In the genomic region with DNA sequence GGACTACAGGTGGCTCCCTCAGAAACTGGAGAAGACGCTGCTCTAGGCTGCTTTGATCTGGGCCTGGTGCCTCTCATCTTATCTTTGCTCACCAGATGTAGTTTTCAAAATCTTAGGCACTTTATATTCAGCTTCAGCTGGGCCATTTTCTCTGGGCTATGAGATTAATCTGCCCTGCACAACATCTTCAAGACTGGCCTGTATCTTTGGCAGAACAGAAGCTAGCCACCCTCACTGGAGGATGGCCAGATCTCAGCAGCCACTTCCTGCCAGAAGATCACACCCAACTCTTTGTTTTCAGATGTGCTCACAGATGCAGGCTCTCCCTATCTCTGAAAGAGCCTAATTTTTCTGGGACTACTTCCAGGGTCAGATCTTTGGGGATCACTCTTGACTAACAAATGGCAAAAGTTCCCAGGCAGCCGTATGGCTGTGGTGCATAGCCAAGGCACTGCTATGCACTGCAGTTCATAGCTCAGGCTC, we compare ENCODE assay signal across 9 mouse cellular contexts.
DNase-seq lines count a peak whose midpoint lies in the region; ATAC-seq and TF ChIP-seq lines count a peak whose summit lies in the region.
"Had no signal": no experiment of that assay in that cellular context is flagged by ENCODE, and none has a peak within 500 bp of the region (broad histone marks: within the 10 kb centered on the region; RNA-seq: fewer than 3 reads in every experiment).

No protein-coding gene starts in this region.

- no peak for DNase-seq in stomach, postnatal 0 days (ENCODE audit: low spot score)
- peak; percentile 40 to 56 for DNase-seq in gastrocnemius, adult 8-10 months (ENCODE audit: low spot score in 2 of 2)
- peak; percentile 47 for DNase-seq in liver, adult 2 months (ENCODE audit: extremely low read depth, low read depth, low spot score)
- DNase-seq in cerebellum, adult 18-20 months: no peak
- DNase-seq: cerebellum, postnatal 36 days had no signal

- no peaks in the 10 kb centered on the region for H3K79me2 ChIP-seq in liver, adult 2 months (ENCODE audit: control insufficient read depth, insufficient read depth, low read length)

- 0 out of 2 replicates have a peak, but pooled peaks have one; percentile 40 for ATAC-seq in stomach, embryonic 14.5 days (ENCODE audit: insufficient number of reproducible peaks, insufficient read depth, low FRiP score, low read depth)
- no peak for ATAC-seq in stomach, postnatal 0 days (ENCODE audit: low FRiP score, low TSS enrichment)
- ATAC-seq in stomach, embryonic 16.5 days (ENCODE audit: insufficient read depth, low FRiP score): peak; percentile 60
- ATAC-seq in forebrain, embryonic 12.5 days (ENCODE audit: low FRiP score): no peak

- H3K4me2 ChIP-seq in stomach, embryonic 14.5 days (replicated peaks; ENCODE audit: low read depth, low read length): no peak overlapping the region
- no peak overlapping the region for H3K4me2 ChIP-seq in stomach, postnatal 0 days (replicated peaks; ENCODE audit: low read depth)
- H3K4me2 ChIP-seq in stomach, embryonic 16.5 days (ENCODE audit: low read depth, low read length): no peak overlapping the region
- H3K4me2 ChIP-seq in forebrain, embryonic 12.5 days: no peak overlapping the region
- H3K4me2 ChIP-seq: midbrain, embryonic 12.5 days had no signal

- no peak for TF ChIP-seq CTCF in stomach, postnatal 0 days (IDR thresholded peaks at IDR 0.05; ENCODE audit: low read depth)
- no peak for TF ChIP-seq CTCF in liver, adult 2 months (IDR thresholded peaks at IDR 0.05; ENCODE audit: low read depth, low read length)

- H3K4me1 ChIP-seq in stomach, embryonic 14.5 days (ENCODE audit: control insufficient read depth, insufficient read depth, low read length): peaks cover 8% of the 10 kb centered on the region; the same call in 1 of the 2 replicates
- H3K4me1 ChIP-seq in stomach, postnatal 0 days (replicated peaks; ENCODE audit: control insufficient read depth, insufficient read depth): no peaks in the 10 kb centered on the region
- peaks cover 20% of the 10 kb centered on the region for H3K4me1 ChIP-seq in liver, adult 2 months (ENCODE audit: control insufficient read depth, insufficient read depth, low read length)
- peaks cover 22% of the 10 kb centered on the region for H3K4me1 ChIP-seq in stomach, embryonic 16.5 days (ENCODE audit: control insufficient read depth, insufficient read depth, low read length)
- H3K4me1 ChIP-seq in forebrain, embryonic 12.5 days: no peaks in the 10 kb centered on the region
- H3K4me1 ChIP-seq: midbrain, embryonic 12.5 days had no signal

- no peak overlapping the region for H3K4me3 ChIP-seq in stomach, embryonic 14.5 days (ENCODE audit: low read depth, low read length)
- no peak overlapping the region for H3K4me3 ChIP-seq in stomach, postnatal 0 days (ENCODE audit: low read depth, low read length)
- H3K4me3 ChIP-seq in liver, adult 2 months (ENCODE audit: insufficient read depth, low read depth, low read length): no peak overlapping the region
- H3K4me3 ChIP-seq in stomach, embryonic 16.5 days (replicated peaks; ENCODE audit: low read length): no peak overlapping the region
- no peak overlapping the region for H3K4me3 ChIP-seq in forebrain, embryonic 12.5 days (replicated peaks)
- H3K4me3 ChIP-seq: midbrain, embryonic 12.5 days had no signal

- no peaks in the 10 kb centered on the region for H3K27me3 ChIP-seq in stomach, embryonic 14.5 days (ENCODE audit: control insufficient read depth, insufficient read depth, low read length)
- no peaks in the 10 kb centered on the region for H3K27me3 ChIP-seq in stomach, postnatal 0 days (ENCODE audit: control insufficient read depth, insufficient read depth, low read length)
- no peaks in the 10 kb centered on the region for H3K27me3 ChIP-seq in liver, adult 2 months (ENCODE audit: control insufficient read depth, insufficient read depth, low read length)
- H3K27me3 ChIP-seq in stomach, embryonic 16.5 days (ENCODE audit: control insufficient read depth, insufficient read depth, low read length): no peaks in the 10 kb centered on the region
- peaks cover 4% of the 10 kb centered on the region; the same call in 1 of the 2 replicates for H3K27me3 ChIP-seq in forebrain, embryonic 12.5 days
- H3K27me3 ChIP-seq: midbrain, embryonic 12.5 days had no signal

- WGBS in stomach, embryonic 14.5 days: 54% methylated on average over 2 of the region's 2 CpGs
- WGBS in stomach, postnatal 0 days: 39% methylated on average over 2 of the region's 2 CpGs
- 52% methylated on average over 2 of the region's 2 CpGs for WGBS in liver, adult 2 months
- 49% methylated on average over 2 of the region's 2 CpGs for WGBS in stomach, embryonic 16.5 days
- WGBS in forebrain, embryonic 12.5 days: 92% methylated on average over 2 of the region's 2 CpGs

- TF ChIP-seq EP300 in stomach, postnatal 0 days (optimal IDR thresholded peaks at IDR 0.05): no peak

- no peaks in the 10 kb centered on the region for H3K9me3 ChIP-seq in stomach, embryonic 14.5 days (ENCODE audit: control insufficient read depth, low read depth, low read length)
- H3K9me3 ChIP-seq in stomach, postnatal 0 days (ENCODE audit: control insufficient read depth, low read length): no peaks in the 10 kb centered on the region
- H3K9me3 ChIP-seq in stomach, embryonic 16.5 days (replicated peaks; ENCODE audit: control insufficient read depth, low read length): no peaks in the 10 kb centered on the region
- no peaks in the 10 kb centered on the region for H3K9me3 ChIP-seq in forebrain, embryonic 12.5 days
- H3K9me3 ChIP-seq: midbrain, embryonic 12.5 days had no signal

- TF ChIP-seq POLR2A in liver, adult 2 months (IDR thresholded peaks at IDR 0.05; ENCODE audit: extremely low read depth, insufficient read depth, low read length): no peak

- H3K36me3 ChIP-seq in stomach, embryonic 14.5 days (ENCODE audit: control insufficient read depth, insufficient read depth, low read length): no peaks in the 10 kb centered on the region
- H3K36me3 ChIP-seq in stomach, postnatal 0 days (ENCODE audit: control insufficient read depth, insufficient read depth, low read length): no peaks in the 10 kb centered on the region
- no peaks in the 10 kb centered on the region for H3K36me3 ChIP-seq in liver, adult 2 months (ENCODE audit: control insufficient read depth, insufficient read depth, low read length)
- H3K36me3 ChIP-seq in stomach, embryonic 16.5 days (ENCODE audit: control insufficient read depth, insufficient read depth, low read length): no peaks in the 10 kb centered on the region
- H3K36me3 ChIP-seq in forebrain, embryonic 12.5 days (replicated peaks): no peaks in the 10 kb centered on the region
- H3K36me3 ChIP-seq: midbrain, embryonic 12.5 days had no signal

- no peak overlapping the region for H3K9ac ChIP-seq in stomach, embryonic 14.5 days (replicated peaks; ENCODE audit: low read depth, low read length)
- H3K9ac ChIP-seq in stomach, postnatal 0 days (ENCODE audit: low read length): no peak overlapping the region
- H3K9ac ChIP-seq in liver, adult 2 months (ENCODE audit: low read depth, low read length): no peak overlapping the region
- no peak overlapping the region for H3K9ac ChIP-seq in stomach, embryonic 16.5 days (ENCODE audit: low read length)
- no peak overlapping the region for H3K9ac ChIP-seq in forebrain, embryonic 12.5 days
- H3K9ac ChIP-seq: midbrain, embryonic 12.5 days had no signal

- H3K27ac ChIP-seq in stomach, embryonic 14.5 days (ENCODE audit: low read length): no peak overlapping the region
- no peak overlapping the region; the same call in 1 of the 2 replicates for H3K27ac ChIP-seq in stomach, postnatal 0 days (replicated peaks)
- no peak overlapping the region for H3K27ac ChIP-seq in liver, adult 2 months (replicated peaks; ENCODE audit: insufficient read depth, low read depth, low read length)
- peak overlapping the region; percentile 10; the same call in 1 of the 2 replicates for H3K27ac ChIP-seq in stomach, embryonic 16.5 days (ENCODE audit: low read length)
- H3K27ac ChIP-seq in forebrain, embryonic 12.5 days: no peak overlapping the region
- H3K27ac ChIP-seq: midbrain, embryonic 12.5 days had no signal

Comparison
In these comparisons a context has a peak if more than half of its experiments do, and no peak if none do; other contexts are left out.
1. ATAC-seq: peak in stomach, embryonic 14.5 days (single experiment) and stomach, embryonic 16.5 days (single experiment); none in stomach, postnatal 0 days (single experiment) and forebrain, embryonic 12.5 days (single experiment).
2. DNase-seq: peak in gastrocnemius, adult 8-10 months (2 of 2) and liver, adult 2 months (single experiment); none in stomach, postnatal 0 days (single experiment) and cerebellum, adult 18-20 months (0 of 2).